Mouse (Mus musculus) T-helper 2 cell (primary cell): ENCODE data around the gene Hes7.

Experiments used
- in situ Hi-C: fragments of 300-600 bp; cut with MboI, MseI; formaldehyde crosslinking; loops from one replicate; pipeline ENCODE4 v1.15.1; 2025; ENCODE audit warnings: high pct_unique_total_duplicates

The Hes7 gene

GRCm38 (mm10) chr11:69114621-69115020 lies 5.6 kb upstream of the Hes7 start:
- in situ Hi-C loops, result loop anchor here (25.0 kb wide), 1 partner anchor 898 kb away; the partner anchor contains the start of genes Acadvl, Dlg4 and Dvl2

- in situ Hi-C loops, result loop anchor here (25.0 kb wide), 1 partner anchor 895 kb away; the partner anchor contains the start of genes Acadvl, Dlg4 and Dvl2
Observed at GRCm38 (mm10) chr11:69116843-69117242, 3.4 kb upstream of the Hes7 start.

DNA sequence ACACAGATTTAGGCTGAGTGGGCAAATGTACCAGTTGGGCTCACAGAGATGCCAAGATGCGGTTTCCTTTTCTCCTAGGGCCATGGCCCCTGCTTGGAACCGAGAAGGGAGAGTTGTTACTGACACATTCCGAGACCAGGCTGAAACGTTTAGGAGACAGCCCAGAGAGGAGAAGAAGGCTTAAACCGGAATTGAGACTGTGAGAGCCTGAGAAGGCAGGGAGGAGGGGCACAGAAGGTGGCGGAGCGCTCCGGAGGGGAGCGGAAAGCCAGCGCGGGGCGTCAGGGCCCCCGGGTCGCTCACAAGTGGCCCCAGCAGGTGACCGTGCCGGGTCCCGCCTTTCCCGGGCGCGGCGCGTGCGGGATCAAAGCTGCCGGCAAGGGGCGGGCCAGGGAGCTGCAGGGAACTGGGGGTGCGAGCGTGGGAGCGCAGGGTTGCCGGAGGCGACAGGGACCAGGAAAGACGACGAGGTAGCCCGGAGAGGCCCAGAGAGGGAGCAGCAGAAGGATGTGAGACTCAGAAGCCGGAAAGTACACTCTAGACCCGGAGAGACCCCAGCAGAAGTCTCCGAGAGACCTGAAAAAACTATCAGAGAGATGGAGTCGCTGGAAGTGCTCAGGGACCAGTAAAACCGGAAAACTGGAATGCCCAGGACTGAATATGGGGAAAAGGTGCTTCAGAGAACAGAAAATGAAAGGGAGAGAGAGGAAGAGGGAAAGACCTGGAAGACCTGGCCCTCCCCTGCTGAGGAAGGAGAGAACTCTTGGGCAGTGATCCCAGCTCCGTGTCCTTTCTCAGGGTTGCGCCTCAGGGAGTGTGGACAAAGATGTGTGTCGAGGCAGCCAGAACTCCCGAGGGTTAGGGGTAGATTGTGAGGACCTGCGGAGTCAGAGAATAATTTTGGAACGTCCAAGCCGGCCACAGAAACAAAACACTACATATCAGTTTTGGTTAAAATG lies 2.2 kb upstream of the Hes7 start:
- in situ Hi-C loops, result loop anchor here (25.0 kb wide), 1 partner anchor 894 kb away; the partner anchor contains the start of genes Acadvl, Dlg4 and Dvl2

DNA sequence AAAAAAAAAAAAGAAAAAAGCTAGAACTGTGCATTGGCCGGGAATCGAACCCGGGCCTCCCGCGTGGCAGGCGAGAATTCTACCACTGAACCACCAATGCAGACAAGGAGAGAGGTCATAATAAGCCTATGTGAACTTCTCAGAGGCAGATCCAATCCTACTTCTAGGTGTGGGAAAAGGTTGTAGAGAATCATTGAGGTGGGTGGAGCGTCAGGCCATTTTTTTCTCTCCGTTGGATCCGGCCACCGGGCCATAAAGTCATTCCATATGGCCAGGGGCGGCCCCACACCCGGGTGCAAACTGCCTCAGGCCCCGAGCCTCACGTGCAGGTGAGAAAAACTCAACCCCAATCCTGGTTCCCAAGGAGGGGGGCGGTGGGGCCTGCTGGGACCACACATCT lies 1.4 kb upstream of the Hes7 start:
- in situ Hi-C loops, result loop anchor here (25.0 kb wide), 1 partner anchor 894 kb away; the partner anchor contains the start of genes Acadvl, Dlg4 and Dvl2

- in situ Hi-C loops, result loop anchor here (5.0 to 25.0 kb wide), 3 partner anchors 57 to 893 kb away; partner anchors contain the start of genes Acadvl, Dlg4, Dvl2 and Gucy2e
Observed at GRCm38 (mm10) chr11:69119446-69120155, 603 bp upstream of the Hes7 start.

- in situ Hi-C loops, result loop anchor here (5.0 to 25.0 kb wide), 3 partner anchors 59 to 891 kb away; partner anchors contain the start of genes Acadvl, Dlg4, Dvl2 and Gucy2e
Observed at GRCm38 (mm10) chr11:69121001-69121740, 967 bp downstream of the Hes7 start.

DNA sequence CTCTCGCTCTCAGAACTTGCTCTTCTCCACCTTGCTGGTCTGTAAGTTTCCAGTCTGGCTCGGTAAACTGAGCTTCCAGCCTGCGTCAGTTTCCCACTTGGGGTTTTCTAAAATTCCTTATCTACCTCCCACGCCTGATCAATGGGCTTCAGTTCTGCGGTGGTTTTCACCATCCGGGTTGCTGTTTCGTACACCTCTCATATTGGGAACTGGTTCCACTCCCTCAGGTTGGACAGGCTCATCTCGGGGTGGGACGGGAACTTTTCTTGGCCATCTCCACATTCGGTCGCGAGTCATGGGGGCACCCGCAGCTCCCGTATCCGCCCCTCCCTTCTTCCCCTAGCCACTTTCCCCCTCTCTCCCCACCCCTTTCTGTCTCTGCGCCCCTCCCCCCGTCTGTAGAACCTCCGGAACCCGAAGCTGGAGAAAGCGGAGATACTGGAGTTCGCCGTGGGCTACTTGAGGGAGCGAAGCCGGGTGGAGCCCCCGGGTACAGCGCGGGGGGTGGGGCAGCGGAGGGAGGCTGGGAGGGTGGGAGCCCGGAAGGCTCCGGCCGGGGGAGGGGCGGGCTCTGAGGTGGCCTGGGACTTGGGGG lies 1.6 kb downstream of the Hes7 start:
- in situ Hi-C loops, result loop anchor here (5.0 to 25.0 kb wide), 3 partner anchors 60 to 890 kb away; partner anchors contain the start of genes Acadvl, Dlg4, Dvl2 and Gucy2e

GRCm38 (mm10) chr11:69122336-69122951 lies 2.2 kb downstream of the Hes7 start, which contains the start of gene 9130213A22Rik:
Gene 9130213A22Rik (minus strand): TSS chr11:69122589.
- in situ Hi-C loops, result loop anchor here (5.0 to 25.0 kb wide), 3 partner anchors 60 to 890 kb away; partner anchors contain the start of genes Acadvl, Dlg4, Dvl2 and Gucy2e

- in situ Hi-C loops, result loop anchor here (5.0 to 25.0 kb wide), 3 partner anchors 61 to 889 kb away; partner anchors contain the start of genes Acadvl, Dlg4, Dvl2 and Gucy2e
Observed at GRCm38 (mm10) chr11:69123056-69123692, 3.0 kb downstream of the Hes7 start.

DNA sequence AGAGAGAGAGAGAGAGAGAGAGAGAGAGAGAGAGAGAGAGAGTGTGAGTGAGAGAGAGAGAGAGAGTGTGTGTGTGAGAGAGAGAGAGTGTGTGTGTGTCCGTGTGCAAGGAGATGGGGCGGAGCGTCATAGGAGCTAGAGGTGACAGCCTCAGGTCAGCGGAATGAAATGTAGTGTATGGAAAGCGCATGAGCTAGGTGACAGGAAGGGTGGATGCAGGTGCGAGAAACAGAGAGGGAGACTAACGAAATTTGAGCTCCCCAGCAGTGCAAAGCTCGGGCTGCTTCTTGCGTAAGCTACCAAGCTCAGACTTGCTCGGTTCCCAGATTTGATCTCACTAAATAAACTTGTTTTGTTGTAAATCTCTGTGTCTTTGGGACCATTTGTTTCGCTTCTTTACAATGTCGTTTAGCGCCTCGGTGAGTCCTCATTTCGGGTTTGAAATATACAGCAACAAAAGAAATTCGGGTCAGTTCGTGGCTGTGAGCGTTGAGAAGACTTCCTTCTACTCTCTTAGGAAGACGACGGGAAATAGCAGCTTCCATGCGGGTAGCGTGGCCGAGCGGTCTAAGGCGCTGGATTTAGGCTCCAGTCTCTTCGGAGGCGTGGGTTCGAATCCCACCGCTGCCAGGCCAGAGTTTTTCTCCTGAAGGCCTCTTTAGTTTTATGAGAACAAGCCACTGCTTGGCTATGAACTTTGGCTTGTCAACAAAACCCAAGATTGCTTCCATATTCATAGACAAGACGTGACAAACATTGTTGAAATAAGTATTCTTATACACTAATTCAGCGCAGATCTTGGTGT lies 3.7 kb downstream of the Hes7 start:
- in situ Hi-C loops, result loop anchor here (5.0 to 25.0 kb wide), 3 partner anchors 62 to 888 kb away; partner anchors contain the start of genes Acadvl, Dlg4, Dvl2 and Gucy2e

- in situ Hi-C loops, result loop anchor here (5.0 to 25.0 kb wide), 3 partner anchors 62 to 888 kb away; partner anchors contain the start of genes Acadvl, Dlg4, Dvl2 and Gucy2e
Observed at GRCm38 (mm10) chr11:69124498-69124847, 4.3 kb downstream of the Hes7 start.

GRCm38 (mm10) chr11:69125041-69125851 lies 5.0 kb downstream of the Hes7 start:
- in situ Hi-C loops, result loop anchor here (10.0 kb wide), 1 partner anchor 110 kb away; the partner anchor contains the start of gene Gucy2e

DNA sequence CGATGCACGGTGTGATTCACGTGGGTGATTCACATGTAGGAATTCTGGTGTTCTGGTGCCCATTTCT lies 5.5 kb downstream of the Hes7 start, which contains the start of gene Aloxe3:
Gene Aloxe3 (plus strand): TSS at position 45 of the 67 bp plus-strand sequence.
- in situ Hi-C loops, result loop anchor here (10.0 kb wide), 1 partner anchor 109 kb away; the partner anchor contains the start of gene Gucy2e

DNA sequence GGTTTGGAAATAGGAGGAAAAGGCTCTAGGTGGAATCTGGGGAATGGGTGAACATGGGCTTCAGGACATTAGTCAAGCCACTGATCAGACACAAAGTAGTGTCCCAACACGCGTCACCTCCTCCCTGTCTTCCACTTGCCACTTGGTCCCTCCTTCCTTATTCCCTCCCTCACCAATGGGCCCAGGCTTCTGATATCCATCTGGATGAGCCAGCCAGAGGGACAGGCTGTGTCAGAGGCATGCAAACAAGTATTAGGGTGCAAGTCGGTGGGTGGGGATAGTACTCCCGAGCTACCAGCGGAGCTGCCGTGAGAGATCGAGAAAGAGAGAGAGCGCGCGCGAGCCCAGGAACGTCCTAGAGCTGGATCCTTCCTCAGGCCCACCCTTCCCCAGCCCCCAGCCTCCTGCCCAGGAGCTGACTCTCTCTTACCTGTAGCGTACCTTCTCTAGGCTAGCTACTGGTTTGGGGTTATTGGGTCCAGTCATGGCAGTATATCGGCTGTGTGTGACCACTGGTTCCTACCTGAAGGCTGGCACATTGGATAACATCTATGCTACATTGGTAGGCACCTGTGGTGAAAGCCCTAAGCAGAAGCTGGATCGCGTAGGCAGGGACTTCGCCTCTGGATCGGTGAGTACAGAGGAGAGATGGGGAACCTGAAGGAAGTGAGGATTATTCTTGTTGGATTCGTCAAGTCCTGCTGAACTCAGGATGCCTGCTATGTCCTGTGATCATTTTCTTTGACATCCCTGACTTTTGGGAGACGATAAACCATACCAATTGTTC lies 5.9 kb downstream of the Hes7 start:
- in situ Hi-C loops, result loop anchor here (10.0 kb wide), 1 partner anchor 109 kb away; the partner anchor contains the start of gene Gucy2e

DNA sequence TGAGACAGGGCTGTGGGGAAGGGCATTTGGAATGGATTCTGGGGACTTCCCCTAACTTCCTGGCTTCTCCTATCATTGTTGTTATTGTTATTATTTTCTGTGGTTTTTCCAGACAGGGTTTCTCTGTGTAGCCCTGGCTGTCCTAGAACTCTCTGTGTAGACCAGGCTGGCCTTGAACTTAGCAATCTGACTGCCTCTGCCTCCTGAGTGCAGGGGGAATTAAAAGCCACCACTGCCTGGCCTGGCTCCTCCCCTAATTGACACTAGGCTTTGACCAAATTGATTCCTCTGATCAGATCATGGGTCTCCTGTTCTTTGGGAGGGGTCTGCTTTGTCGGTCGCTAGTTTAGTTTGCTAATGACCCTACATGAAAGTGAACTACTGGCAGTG lies 6.5 kb downstream of the Hes7 start:
- in situ Hi-C loops, result loop anchor here (10.0 kb wide), 1 partner anchor 108 kb away; the partner anchor contains the start of gene Gucy2e

GRCm38 (mm10) chr11:69128426-69129122 lies 8.4 kb downstream of the Hes7 start:
- in situ Hi-C loops, result loop anchor here (10.0 kb wide), 1 partner anchor 106 kb away; the partner anchor contains the start of gene Gucy2e
